Mouse (Mus musculus) liver, embryonic 14.5 days (tissue): ENCODE results near the gene Wdr4. TPM values are rescaled to one million over a fixed set of nuclear protein-coding genes. Genes with fewer than 3 reads are reported as not detected.
A peak's percentile ranks its signal among the peaks of the same experiment; 100 is the strongest.

ENCODE experiments used
- ATAC-seq: fragments of 200-750 bp; cut with Nextera tagmentation; 2 replicates; pipeline ENCODE4 v1.8.0; 2017; ENCODE audit warnings: moderate number of reproducible peaks, mild to moderate bottlenecking, moderate library complexity; ENCODE audit not compliant: insufficient read depth
- DNase-seq, 3 experiments: peaks; one replicate each; pipeline ENCODE4 v3.0.0-alpha.2; 2012 to 2013; ENCODE audit warnings: low read depth in 3 of 3, low spot score in 3 of 3
- H3K27ac ChIP-seq: fragments of 300-500 bp; sonication (generic); 2 replicates; pipeline ENCODE4 v1.5.1; 2014; ENCODE audit warnings: moderate library complexity, mild to moderate bottlenecking, control low read depth, inconsistent platforms
- H3K27me3 ChIP-seq: fragments of 300-500 bp; sonication (generic); 2 replicates; pipeline ENCODE4 v1.6.1; 2014; ENCODE audit warnings: mild to moderate bottlenecking, low read length, moderate library complexity; ENCODE audit not compliant: control insufficient read depth, insufficient read depth
- H3K36me3 ChIP-seq: fragments of 300-500 bp; sonication (generic); replicated peaks from 2 replicates; pipeline ENCODE4 v1.6.1; 2014; ENCODE audit warnings: low read depth; ENCODE audit not compliant: control insufficient read depth, insufficient read depth
- H3K4me1 ChIP-seq, 2 experiments: fragments of 200-500 bp in 1 of 2; fragments of 300-500 bp in 1 of 2; sonication (generic) in 1 of 2; replicated peaks; 2 replicates each; pipeline ENCODE4 v1.6.1; 2012 to 2014; ENCODE audit warnings: antibody characterized with exemption in 1 of 2, inconsistent platforms in 1 of 2, low read length in 1 of 2; ENCODE audit not compliant: control insufficient read depth in 2 of 2, insufficient read depth in 2 of 2
- H3K4me2 ChIP-seq: fragments of 300-500 bp; sonication (generic); 2 replicates; pipeline ENCODE4 v1.6.1; 2014; ENCODE audit warnings: low read depth, mild to moderate bottlenecking, control low read depth, moderate library complexity
- H3K4me3 ChIP-seq, 2 experiments: fragments of 200-500 bp in 1 of 2; fragments of 300-500 bp in 1 of 2; sonication (generic) in 1 of 2; 2 replicates each; pipeline ENCODE4 v1.5.1; 2012 to 2014; ENCODE audit warnings: low read depth in 2 of 2, low read length in 2 of 2, mild to moderate bottlenecking in 2 of 2, control low read depth in 1 of 2, inconsistent platforms in 1 of 2, moderate library complexity in 1 of 2; ENCODE audit not compliant: insufficient read depth in 1 of 2
- H3K9ac ChIP-seq: fragments of 300-500 bp; sonication (generic); replicated peaks from 2 replicates; pipeline ENCODE4 v1.6.1; 2014; ENCODE audit warnings: mild to moderate bottlenecking, control low read depth, moderate library complexity
- H3K9me3 ChIP-seq: fragments of 300-500 bp; sonication (generic); 2 replicates; pipeline ENCODE4 v1.6.1; 2016; ENCODE audit warnings: low read length, mixed read lengths; ENCODE audit not compliant: control insufficient read depth
- CTCF ChIP-seq: IDR thresholded peaks from 2 replicates; pipeline ENCODE4 v1.5.1; 2016; ENCODE audit warnings: antibody characterized with exemption, low read depth, control low read depth
- EP300 ChIP-seq: IDR thresholded peaks from 2 replicates; pipeline ENCODE4 v1.6.1; 2016; ENCODE audit warnings: antibody characterized with exemption, low read depth
- WGBS: fragments of 180-500 bp; shearing (Covaris S2); extraction: QIAGEN DNeasy Blood & Tissue Kit; methylation state at CpG from one replicate; pipeline ENCODE4 v1.1.7; 2014; ENCODE audit not compliant: insufficient replicate concordance; 5-methylcytosine and 5-hydroxymethylcytosine counted together
- polyA plus RNA-seq, 2 experiments: library from polyadenylated mRNA; depleted of rRNA in 1 of 2; stranded (reverse) in 1 of 2; unstranded in 1 of 2; fragments of >200 nt; fragmentation: Nextera tagmentation in 1 of 2; extraction: Ambion mirVana in 1 of 2; gene quantifications; 2 replicates each; pipeline versions ENCODE4 v1.2.1 to v1.2.3; 2012 to 2014

Gene Wdr4
- polyA plus RNA-seq, 2 experiments = 14.1 to 21.1 TPM

DNA sequence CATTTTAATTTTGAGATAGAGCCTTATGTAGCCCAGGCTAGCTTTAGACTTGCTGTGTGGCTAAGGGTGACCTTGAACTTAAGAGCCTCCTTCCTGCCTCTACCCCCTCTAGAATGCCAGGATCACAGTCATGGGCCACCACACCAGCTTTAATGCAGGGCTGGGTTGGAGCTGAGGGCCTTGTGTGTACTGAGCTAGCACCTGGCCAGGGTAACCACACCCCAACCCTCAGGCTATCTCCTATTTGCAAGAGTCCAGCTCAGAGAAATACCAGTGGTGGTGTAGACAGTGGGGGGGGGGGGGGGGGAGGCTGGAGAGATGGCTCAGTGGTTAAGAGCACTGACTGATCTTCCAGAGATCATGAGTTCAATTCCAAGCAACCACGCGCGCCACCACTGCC lies 6.0 kb upstream of the Wdr4 start:
- WGBS = 98% methylated on average over 3 of the region's 3 CpGs
- Histone ChIP-seq H3K9me3 (no peaks in the 10 kb centered on the region), H3K36me3 (peaks cover 8% of the 10 kb centered on the region), H3K4me3 (no peak overlapping the region), H3K9ac (no peak overlapping the region), H3K27me3 (no peaks in the 10 kb centered on the region), H3K27ac (no peak overlapping the region), H3K4me1 (peaks cover 4 to 7% of the 10 kb centered on the region in 2 experiments; a peak in 3 of 4 replicates), H3K4me2 (no peak overlapping the region)
- no peak for ATAC-seq
- DNase-seq = no peak
- no peak for TF ChIP-seq CTCF
- TF ChIP-seq EP300 = no peak

DNA sequence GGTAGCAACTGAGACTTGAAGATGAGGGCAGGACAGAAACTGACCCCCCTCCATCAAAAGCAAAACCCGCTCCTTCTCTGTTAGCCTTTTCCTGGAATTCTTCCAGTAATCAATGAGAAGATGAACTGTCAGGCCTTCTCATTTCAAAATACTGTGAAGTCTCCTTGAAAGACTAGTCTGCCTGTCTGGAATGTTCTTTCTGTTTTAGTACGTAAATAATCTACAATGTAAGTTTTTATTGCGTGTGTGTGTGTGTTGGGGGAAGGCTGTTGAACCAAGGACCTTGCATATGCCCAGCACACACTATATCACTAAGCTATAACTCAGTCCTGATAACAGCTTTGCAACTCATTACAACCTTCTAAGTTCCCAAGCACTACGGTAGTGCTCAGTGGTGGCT lies 5.3 kb upstream of the Wdr4 start:
- WGBS = 72% methylated on average over 4 of the region's 4 CpGs
- Histone ChIP-seq H3K36me3 (peaks cover 8% of the 10 kb centered on the region), H3K4me2 (no peak overlapping the region), H3K27me3 (no peaks in the 10 kb centered on the region), H3K9ac (no peak overlapping the region), H3K9me3 (no peaks in the 10 kb centered on the region), H3K27ac (no peak overlapping the region), H3K4me1 (peaks cover 4 to 10% of the 10 kb centered on the region in 2 experiments; a peak in 3 of 4 replicates), H3K4me3 (no peak overlapping the region)
- no peak for DNase-seq
- TF ChIP-seq CTCF (no peak), EP300 (no peak)
- ATAC-seq = no peak

DNA sequence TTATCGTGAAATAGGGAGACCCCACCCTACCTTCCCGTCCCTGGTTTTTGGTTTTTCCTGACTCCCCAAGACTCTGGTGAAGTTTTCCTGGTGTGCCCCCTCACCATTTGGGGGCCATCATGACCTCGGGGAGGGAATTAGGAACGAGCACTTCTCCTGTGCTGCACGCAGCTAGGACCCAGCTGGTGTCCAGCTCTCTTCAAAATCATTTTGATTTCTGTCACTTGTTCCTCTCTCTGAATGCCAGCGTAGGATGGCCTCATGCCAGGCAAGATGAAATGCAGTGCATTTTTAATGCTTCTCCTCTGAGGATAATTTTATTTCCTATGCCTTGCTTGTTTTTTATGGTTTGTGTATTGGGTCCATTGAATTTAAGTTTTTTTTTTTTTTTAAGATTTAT lies 2.2 kb upstream of the Wdr4 start:
- WGBS = 71% methylated on average over 6 of the region's 6 CpGs
- TF ChIP-seq CTCF (no peak), EP300 (no peak)

DNA sequence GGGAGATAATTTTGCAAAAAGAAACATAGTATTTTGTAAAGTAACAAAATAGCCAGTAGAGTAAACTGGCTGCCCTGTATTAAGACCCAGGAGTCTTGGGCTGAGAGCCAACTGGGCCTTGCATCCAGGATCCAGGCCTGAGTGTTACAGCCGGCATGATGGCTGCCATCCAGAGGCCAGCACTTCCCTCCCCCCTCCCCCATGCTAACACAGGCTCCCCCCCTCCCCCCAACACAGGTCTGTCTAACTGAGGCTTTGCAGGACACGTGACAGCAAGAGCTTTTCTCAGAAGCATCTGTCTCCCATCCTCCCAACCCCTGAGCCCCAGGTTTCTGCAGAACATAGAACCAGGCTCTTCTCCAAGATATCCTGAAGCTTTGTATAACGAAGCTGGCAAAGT lies 1.1 kb upstream of the Wdr4 start:
- ATAC-seq (no peak), DNase-seq (no peak)
- Histone ChIP-seq H3K9ac (peak overlapping the region; percentile 71), H3K4me1 (peaks cover 7 to 13% of the 10 kb centered on the region in 2 experiments; a peak in 3 of 4 replicates), H3K27me3 (no peaks in the 10 kb centered on the region; the same call in 1 of the 2 replicates), H3K36me3 (no peaks in the 10 kb centered on the region; the same call in 1 of the 2 replicates), H3K9me3 (no peaks in the 10 kb centered on the region), H3K27ac (no peak overlapping the region), H3K4me3 (peak overlapping the region; percentile 63 to 66), H3K4me2 (peak overlapping the region; percentile 88)
- 18% methylated on average over 3 of the region's 3 CpGs for WGBS
- TF ChIP-seq CTCF (no peak), EP300 (no peak)

More for the DNA sequence above, 2.2 kb upstream of the Wdr4 start:
- Histone ChIP-seq H3K4me1 (peaks cover 7 to 13% of the 10 kb centered on the region in 2 experiments; a peak in 3 of 4 replicates), H3K9me3 (no peaks in the 10 kb centered on the region), H3K4me2 (no peak overlapping the region), H3K36me3 (no peaks in the 10 kb centered on the region; the same call in 1 of the 2 replicates), H3K27ac (no peak overlapping the region), H3K4me3 (no peak overlapping the region), H3K27me3 (no peaks in the 10 kb centered on the region), H3K9ac (no peak overlapping the region)
- DNase-seq = no peak
- ATAC-seq = no peak

DNA sequence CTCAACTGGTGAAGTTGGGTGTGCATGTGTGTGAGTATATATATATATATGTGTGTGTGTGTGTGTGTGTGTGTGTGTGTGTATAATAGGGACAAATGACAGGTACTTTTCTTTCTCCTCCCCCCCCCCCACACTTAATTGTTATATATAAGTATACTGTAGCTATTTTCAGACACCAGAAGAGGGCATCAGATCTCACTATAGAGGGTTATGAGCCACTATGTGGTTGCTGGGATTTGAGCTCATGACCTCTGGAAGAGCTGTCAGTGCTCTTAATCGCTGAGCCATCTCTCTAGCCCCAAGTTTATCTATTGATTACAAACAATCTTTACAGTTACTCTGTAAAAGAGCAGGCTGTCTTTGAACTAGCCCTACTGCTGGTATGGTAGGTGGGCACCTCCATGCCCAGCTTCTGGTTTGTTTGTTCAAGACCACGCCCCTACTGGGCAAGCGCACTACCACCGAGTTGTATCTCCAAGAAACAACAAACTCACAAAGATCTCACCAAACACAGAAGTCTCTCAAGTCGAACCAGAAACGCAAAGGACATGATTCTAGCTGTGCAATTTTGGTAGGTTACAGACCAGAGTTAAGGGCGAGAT lies 335 bp downstream of the Wdr4 start:
- peak overlapping the region; percentile 63 to 64 for H3K4me3 ChIP-seq
- DNase-seq = no peak

More for the DNA sequence above, 335 bp downstream of the Wdr4 start:
- Histone ChIP-seq H3K36me3 (no peaks in the 10 kb centered on the region; the same call in 1 of the 2 replicates), H3K27ac (no peak overlapping the region), H3K9me3 (no peaks in the 10 kb centered on the region), H3K9ac (peak overlapping the region; percentile 7; the same call in 1 of the 2 replicates), H3K27me3 (no peaks in the 10 kb centered on the region; the same call in 1 of the 2 replicates), H3K4me2 (peak overlapping the region; percentile 88), H3K4me1 (peaks cover 7 to 13% of the 10 kb centered on the region in 2 experiments; a peak in 3 of 4 replicates)
- WGBS = 2% methylated on average over 7 of the region's 7 CpGs
- ATAC-seq = peak; percentile 48
- TF ChIP-seq CTCF = no peak
- no peak for TF ChIP-seq EP300
